Mouse (Mus musculus): ENCODE measurements around the gene Lhx1. TPM values are rescaled to one million over a fixed set of nuclear protein-coding genes. Genes with fewer than 3 reads are reported as not detected.

The Lhx1 gene
- polyA plus RNA-seq (2014; fragmentation: Nextera tagmentation; extraction: Ambion mirVana), result 0.07 and 0.11 TPM in 2 replicates

GRCm38 (mm10) chr11:84525421-84526274, at the start of gene Lhx1:
Gene Lhx1 (minus strand): TSS chr11:84525535.
- Histone ChIP-seq H3K9me3 (ENCODE audit: control insufficient read depth, low read length) (no peaks in the 10 kb centered on the region), H3K36me3 (ENCODE audit: control insufficient read depth, insufficient read depth, low read length) (no peaks in the 10 kb centered on the region), H3K4me2 (ENCODE audit: low read depth, low read length) (peak within 1 kb of the TSS; percentile 82), H3K4me3 (ENCODE audit: low read depth, low read length) (peak within 1 kb of the TSS; percentile 47), H3K27me3 (replicated peaks; ENCODE audit: control insufficient read depth, insufficient read depth, low read length) (peaks cover 96% of the 10 kb centered on the region), H3K9ac (ENCODE audit: low read depth, low read length) (peak within 1 kb of the TSS; percentile 25), H3K4me1 (ENCODE audit: control insufficient read depth, insufficient read depth, low read length) (peaks cover 12% of the 10 kb centered on the region), H3K27ac (replicated peaks; ENCODE audit: low read depth, low read length) (no peak within 1 kb of the TSS)
- ATAC-seq (ENCODE audit: low read depth) (peak; percentile 42; the same call in 1 of the 2 replicates), DNase-seq (ENCODE audit: low spot score) (peak; percentile 52)
- WGBS, result under 1% methylated on average over 55 of the region's 64 CpGs

- peaks cover 8% of the 10 kb centered on the region; the same call in 1 of the 2 replicates for H3K4me1 ChIP-seq (ENCODE audit: control insufficient read depth, insufficient read depth, low read length)
- H3K9me3 ChIP-seq (ENCODE audit: control insufficient read depth, low read length), result no peaks in the 10 kb centered on the region
- no peak overlapping the region for H3K4me2 ChIP-seq (ENCODE audit: low read depth, low read length)
- WGBS, result 33% methylated on average over 8 of the region's 8 CpGs
- no peak for DNase-seq (ENCODE audit: low spot score)
- H3K27ac ChIP-seq (replicated peaks; ENCODE audit: low read depth, low read length), result no peak overlapping the region
- no peaks in the 10 kb centered on the region for H3K36me3 ChIP-seq (ENCODE audit: control insufficient read depth, insufficient read depth, low read length)
- no peak overlapping the region for H3K4me3 ChIP-seq (ENCODE audit: low read depth, low read length)
- H3K27me3 ChIP-seq (replicated peaks; ENCODE audit: control insufficient read depth, insufficient read depth, low read length), result peaks cover 10% of the 10 kb centered on the region; the same call in 1 of the 2 replicates
- ATAC-seq (ENCODE audit: low read depth), result no peak
- H3K9ac ChIP-seq (ENCODE audit: low read depth, low read length), result no peak overlapping the region
These were observed 49.5 kb upstream of the Lhx1 start for GRCm38 (mm10) chr11:84574834-84575233.

GRCm38 (mm10) chr11:84573637-84574036, 48.3 kb upstream of the Lhx1 start:
- H3K4me1 ChIP-seq (ENCODE audit: control insufficient read depth, insufficient read depth, low read length), result peaks cover 8% of the 10 kb centered on the region; the same call in 1 of the 2 replicates
- no peak overlapping the region for H3K9ac ChIP-seq (ENCODE audit: low read depth, low read length)
- 35% methylated on average over 8 of the region's 8 CpGs for WGBS
- H3K4me2 ChIP-seq (ENCODE audit: low read depth, low read length), result no peak overlapping the region
- H3K27ac ChIP-seq (replicated peaks; ENCODE audit: low read depth, low read length), result no peak overlapping the region
- peaks cover 15% of the 10 kb centered on the region; the same call in 1 of the 2 replicates for H3K27me3 ChIP-seq (replicated peaks; ENCODE audit: control insufficient read depth, insufficient read depth, low read length)
- no peak for ATAC-seq (ENCODE audit: low read depth)
- H3K36me3 ChIP-seq (ENCODE audit: control insufficient read depth, insufficient read depth, low read length), result no peaks in the 10 kb centered on the region
- no peaks in the 10 kb centered on the region for H3K9me3 ChIP-seq (ENCODE audit: control insufficient read depth, low read length)
- no peak overlapping the region for H3K4me3 ChIP-seq (ENCODE audit: low read depth, low read length)
- DNase-seq (ENCODE audit: low spot score), result peak; percentile 57

- H3K9me3 ChIP-seq (ENCODE audit: control insufficient read depth, low read length), result no peaks in the 10 kb centered on the region
- DNase-seq (ENCODE audit: low spot score) (peak; percentile 30), ATAC-seq (ENCODE audit: low read depth) (peak; percentile 43; the same call in 1 of the 2 replicates)
- H3K36me3 ChIP-seq (ENCODE audit: control insufficient read depth, insufficient read depth, low read length), result no peaks in the 10 kb centered on the region
- 57% methylated on average over 5 of the region's 5 CpGs for WGBS
- peaks cover 7% of the 10 kb centered on the region; the same call in 1 of the 2 replicates for H3K27me3 ChIP-seq (replicated peaks; ENCODE audit: control insufficient read depth, insufficient read depth, low read length)
- no peak overlapping the region for H3K4me3 ChIP-seq (ENCODE audit: low read depth, low read length)
- H3K9ac ChIP-seq (ENCODE audit: low read depth, low read length), result no peak overlapping the region
- H3K4me2 ChIP-seq (ENCODE audit: low read depth, low read length), result no peak overlapping the region
- H3K27ac ChIP-seq (replicated peaks; ENCODE audit: low read depth, low read length), result no peak overlapping the region
- peaks cover 8% of the 10 kb centered on the region; the same call in 1 of the 2 replicates for H3K4me1 ChIP-seq (ENCODE audit: control insufficient read depth, insufficient read depth, low read length)
These were observed 45.5 kb upstream of the Lhx1 start for GRCm38 (mm10) chr11:84570812-84571211.

GRCm38 (mm10) chr11:84570392-84570791, 45.1 kb upstream of the Lhx1 start:
- peak; percentile 76 for DNase-seq (ENCODE audit: low spot score)
- Histone ChIP-seq H3K27ac (replicated peaks; ENCODE audit: low read depth, low read length) (no peak overlapping the region), H3K9ac (ENCODE audit: low read depth, low read length) (no peak overlapping the region), H3K4me1 (ENCODE audit: control insufficient read depth, insufficient read depth, low read length) (peaks cover 8% of the 10 kb centered on the region; the same call in 1 of the 2 replicates), H3K4me2 (ENCODE audit: low read depth, low read length) (no peak overlapping the region), H3K36me3 (ENCODE audit: control insufficient read depth, insufficient read depth, low read length) (no peaks in the 10 kb centered on the region), H3K9me3 (ENCODE audit: control insufficient read depth, low read length) (no peaks in the 10 kb centered on the region), H3K4me3 (ENCODE audit: low read depth, low read length) (no peak overlapping the region), H3K27me3 (replicated peaks; ENCODE audit: control insufficient read depth, insufficient read depth, low read length) (peaks cover 6% of the 10 kb centered on the region; the same call in 1 of the 2 replicates)
- WGBS, result 71% methylated on average over 11 of the region's 12 CpGs
- ATAC-seq (ENCODE audit: low read depth), result peak; percentile 81

- Histone ChIP-seq H3K4me3 (ENCODE audit: low read depth, low read length) (no peak overlapping the region), H3K27ac (replicated peaks; ENCODE audit: low read depth, low read length) (no peak overlapping the region), H3K4me2 (ENCODE audit: low read depth, low read length) (no peak overlapping the region), H3K9ac (ENCODE audit: low read depth, low read length) (no peak overlapping the region), H3K4me1 (ENCODE audit: control insufficient read depth, insufficient read depth, low read length) (peaks cover 8% of the 10 kb centered on the region; the same call in 1 of the 2 replicates), H3K36me3 (ENCODE audit: control insufficient read depth, insufficient read depth, low read length) (no peaks in the 10 kb centered on the region), H3K27me3 (replicated peaks; ENCODE audit: control insufficient read depth, insufficient read depth, low read length) (peaks cover 6% of the 10 kb centered on the region; the same call in 1 of the 2 replicates), H3K9me3 (ENCODE audit: control insufficient read depth, low read length) (no peaks in the 10 kb centered on the region)
- ATAC-seq (ENCODE audit: low read depth) (no peak), DNase-seq (ENCODE audit: low spot score) (no peak)
- WGBS, result 63% methylated on average over 6 of the region's 8 CpGs
These were observed 43.9 kb upstream of the Lhx1 start for GRCm38 (mm10) chr11:84569052-84569751.

- peaks cover 6% of the 10 kb centered on the region; the same call in 1 of the 2 replicates for H3K27me3 ChIP-seq (replicated peaks; ENCODE audit: control insufficient read depth, insufficient read depth, low read length)
- H3K4me1 ChIP-seq (ENCODE audit: control insufficient read depth, insufficient read depth, low read length), result peaks cover 8% of the 10 kb centered on the region; the same call in 1 of the 2 replicates
- H3K4me3 ChIP-seq (ENCODE audit: low read depth, low read length), result no peak overlapping the region
- 26% methylated on average over 5 of the region's 5 CpGs for WGBS
- H3K27ac ChIP-seq (replicated peaks; ENCODE audit: low read depth, low read length), result no peak overlapping the region
- DNase-seq (ENCODE audit: low spot score) (no peak), ATAC-seq (ENCODE audit: low read depth) (no peak)
- H3K36me3 ChIP-seq (ENCODE audit: control insufficient read depth, insufficient read depth, low read length), result no peaks in the 10 kb centered on the region
- no peak overlapping the region for H3K4me2 ChIP-seq (ENCODE audit: low read depth, low read length)
- H3K9ac ChIP-seq (ENCODE audit: low read depth, low read length), result no peak overlapping the region
- no peaks in the 10 kb centered on the region for H3K9me3 ChIP-seq (ENCODE audit: control insufficient read depth, low read length)
These were observed 43.1 kb upstream of the Lhx1 start for GRCm38 (mm10) chr11:84568482-84568881.

- peaks cover 8% of the 10 kb centered on the region; the same call in 1 of the 2 replicates for H3K4me1 ChIP-seq (ENCODE audit: control insufficient read depth, insufficient read depth, low read length)
- no peak for DNase-seq (ENCODE audit: low spot score)
- H3K4me2 ChIP-seq (ENCODE audit: low read depth, low read length), result no peak overlapping the region
- 54% methylated on average over 8 of the region's 8 CpGs for WGBS
- no peak overlapping the region for H3K4me3 ChIP-seq (ENCODE audit: low read depth, low read length)
- no peaks in the 10 kb centered on the region for H3K36me3 ChIP-seq (ENCODE audit: control insufficient read depth, insufficient read depth, low read length)
- no peak overlapping the region for H3K9ac ChIP-seq (ENCODE audit: low read depth, low read length)
- peaks cover 6% of the 10 kb centered on the region; the same call in 1 of the 2 replicates for H3K27me3 ChIP-seq (replicated peaks; ENCODE audit: control insufficient read depth, insufficient read depth, low read length)
- H3K9me3 ChIP-seq (ENCODE audit: control insufficient read depth, low read length), result no peaks in the 10 kb centered on the region
- ATAC-seq (ENCODE audit: low read depth), result no peak
- no peak overlapping the region for H3K27ac ChIP-seq (replicated peaks; ENCODE audit: low read depth, low read length)
These were observed 41.4 kb upstream of the Lhx1 start for GRCm38 (mm10) chr11:84566691-84567090.

All from embryonic facial prominence, embryonic 14.5 days (tissue).